9 mouse cellular contexts compared by ENCODE assay signal in the genomic region with DNA sequence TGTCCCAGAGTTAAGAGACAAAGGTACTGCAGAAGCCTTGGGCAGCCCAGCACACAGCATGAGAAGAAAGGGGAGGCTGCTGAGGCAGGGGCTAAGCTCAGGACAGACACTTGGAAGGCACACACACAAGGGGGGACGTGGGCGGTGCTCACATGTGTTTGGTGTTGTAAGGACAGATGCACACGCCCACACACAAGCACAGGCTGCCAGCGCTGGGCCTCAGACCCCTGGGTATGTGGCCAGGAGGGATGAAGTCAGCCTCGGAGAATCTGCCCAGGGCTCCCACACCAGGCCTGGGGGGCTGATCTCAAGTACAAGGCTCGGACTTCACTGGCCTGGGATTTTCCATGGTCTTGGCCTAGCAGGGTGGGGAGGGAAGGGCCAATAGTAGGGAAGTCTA. TPM values are rescaled to one million over a fixed set of nuclear protein-coding genes. Genes with fewer than 3 reads are reported as not detected.
A peak's percentile ranks its signal among the peaks of the same experiment; 100 is the strongest.
DNase-seq lines count a peak whose midpoint lies in the region; ATAC-seq and TF ChIP-seq lines count a peak whose summit lies in the region.
"Had no signal": no experiment of that assay in that cellular context is flagged by ENCODE, and none has a peak within 500 bp of the region (broad histone marks: within the 10 kb centered on the region; RNA-seq: fewer than 3 reads in every experiment).

No protein-coding gene starts in this region.

- peaks cover 34% of the 10 kb centered on the region for H3K4me1 ChIP-seq in embryonic fibroblast, embryonic 13.5 days (ENCODE audit: control insufficient read depth, insufficient read depth, low read length)
- H3K4me1 ChIP-seq in hindbrain, embryonic 13.5 days (replicated peaks) = peaks cover 52% of the 10 kb centered on the region

- H3K27me3 ChIP-seq in hindbrain, embryonic 13.5 days = peaks cover 34% of the 10 kb centered on the region

- 30% methylated on average over 6 of the region's 6 CpGs for WGBS in hindbrain, embryonic 13.5 days

- no peak overlapping the region for H3K4me2 ChIP-seq in hindbrain, embryonic 13.5 days
- H3K4me2 ChIP-seq: hindbrain, embryonic 15.5 days had no signal

- H3K36me3 ChIP-seq in hindbrain, embryonic 13.5 days = no peaks in the 10 kb centered on the region
- H3K36me3 ChIP-seq: hindbrain, embryonic 15.5 days had no signal

- no peak overlapping the region for H3K9ac ChIP-seq in hindbrain, embryonic 13.5 days
- H3K9ac ChIP-seq: hindbrain, embryonic 15.5 days had no signal

- TF ChIP-seq POLR2A in embryonic fibroblast, embryonic 13.5 days (IDR thresholded peaks at IDR 0.05; ENCODE audit: low read depth, low read length) = no peak

- peak overlapping the region; percentile 91 for H3K27ac ChIP-seq in embryonic fibroblast, embryonic 13.5 days (ENCODE audit: insufficient read depth, low read length)
- H3K27ac ChIP-seq in hindbrain, embryonic 13.5 days = no peak overlapping the region
- H3K27ac ChIP-seq: hindbrain, embryonic 15.5 days had no signal

- intact Hi-C loops in heart, postnatal 10 days (cut with DNase I) = no loop called here

- no peak for ATAC-seq in inflammation-experienced regulatory T-cells, adult 6 months
- ATAC-seq in hindbrain, embryonic 13.5 days (ENCODE audit: low FRiP score) = no peak

- TF ChIP-seq CTCF in embryonic fibroblast, embryonic 13.5 days (IDR thresholded peaks at IDR 0.05; ENCODE audit: borderline replicate concordance, insufficient read depth, low read length) = no peak

- 0 out of 2 replicates have a peak overlapping the region, but pooled peaks have one; percentile 36 for H3K4me3 ChIP-seq in embryonic fibroblast, embryonic 13.5 days (ENCODE audit: insufficient read depth, low read length)
- no peak overlapping the region for H3K4me3 ChIP-seq in hindbrain, embryonic 13.5 days
- H3K4me3 ChIP-seq: hindbrain, embryonic 15.5 days had no signal

- peak; percentile 70 for DNase-seq in layer of hippocampus, adult 11-12 months (ENCODE audit: low spot score)
- DNase-seq in layer of hippocampus, adult 9-10 months (ENCODE audit: low spot score) = no peak
- DNase-seq in heart, postnatal 10 days = peak; percentile 81 to 84
- peak; percentile 64 for DNase-seq in lung, postnatal 14 days
- no peak for DNase-seq in cerebellum, adult 9-11 months

- H3K9me3 ChIP-seq in hindbrain, embryonic 13.5 days = no peaks in the 10 kb centered on the region
- H3K9me3 ChIP-seq: hindbrain, embryonic 15.5 days had no signal

RNA-seq across cellular contexts. Expression of gene Loxl1, which starts 4.6 kb away (rescaled TPM):
- 158 and 210 TPM in 2 replicates for polyA plus RNA-seq in embryonic fibroblast, embryonic 13.5 days (2011; ENCODE audit: insufficient read length, low read depth, missing spikeins)
- total RNA-seq in heart, postnatal 10 days (2021) = 10 to 100 TPM; 83.7 to 86.7 TPM
- not detected for polyA plus RNA-seq in inflammation-experienced regulatory T-cells, adult 6 months (2017; shearing (Covaris generic))
- 8.0 and 8.1 TPM in 2 replicates for polyA plus RNA-seq in hindbrain, embryonic 13.5 days (2015; fragmentation: Nextera tagmentation; extraction: Ambion mirVana)

RNA-seq across cellular contexts. Expression of gene Stoml1, which starts 55.4 kb away (rescaled TPM):
- 25.9 and 27.0 TPM in 2 replicates for polyA plus RNA-seq in embryonic fibroblast, embryonic 13.5 days (2011; ENCODE audit: insufficient read length, low read depth, missing spikeins)
- total RNA-seq in heart, postnatal 10 days (2021) = 10 to 100 TPM; 15.5 to 15.6 TPM
- 10 to 100 TPM; 11.9 to 42.4 (median 32.1) TPM for polyA plus RNA-seq in inflammation-experienced regulatory T-cells, adult 6 months (2017; shearing (Covaris generic))
- polyA plus RNA-seq in hindbrain, embryonic 13.5 days (2015; fragmentation: Nextera tagmentation; extraction: Ambion mirVana) = 105 and 116 TPM in 2 replicates

RNA-seq across cellular contexts. Expression of gene Pml, which starts 58.8 kb away (rescaled TPM):
- polyA plus RNA-seq in embryonic fibroblast, embryonic 13.5 days (2011; ENCODE audit: insufficient read length, low read depth, missing spikeins) = 56.3 and 86.6 TPM in 2 replicates
- 10 to 100 TPM; 12.4 to 13.0 TPM for total RNA-seq in heart, postnatal 10 days (2021)
- 10 to 100 TPM; 40.6 to 53.9 (median 40.9) TPM for polyA plus RNA-seq in inflammation-experienced regulatory T-cells, adult 6 months (2017; shearing (Covaris generic))
- polyA plus RNA-seq in hindbrain, embryonic 13.5 days (2015; fragmentation: Nextera tagmentation; extraction: Ambion mirVana) = 4.0 and 4.7 TPM in 2 replicates

Comparison
In these comparisons a context has a peak if more than half of its experiments do, and no peak if none do; other contexts are left out.
1. DNase-seq: peak in layer of hippocampus, adult 11-12 months (single experiment), heart, postnatal 10 days (2 of 2) and lung, postnatal 14 days (single experiment); none in layer of hippocampus, adult 9-10 months (single experiment) and cerebellum, adult 9-11 months (single experiment).
2. RNA of gene Loxl1, which starts 4.6 kb away (polyA plus RNA-seq): 158 to 210 TPM in embryonic fibroblast, embryonic 13.5 days; 8.0 to 8.1 TPM in hindbrain, embryonic 13.5 days and not detected in inflammation-experienced regulatory T-cells, adult 6 months; every median in the first group is over 10 times any median in the second.